8 mouse cellular contexts compared by ENCODE assay signal in the genomic region with DNA sequence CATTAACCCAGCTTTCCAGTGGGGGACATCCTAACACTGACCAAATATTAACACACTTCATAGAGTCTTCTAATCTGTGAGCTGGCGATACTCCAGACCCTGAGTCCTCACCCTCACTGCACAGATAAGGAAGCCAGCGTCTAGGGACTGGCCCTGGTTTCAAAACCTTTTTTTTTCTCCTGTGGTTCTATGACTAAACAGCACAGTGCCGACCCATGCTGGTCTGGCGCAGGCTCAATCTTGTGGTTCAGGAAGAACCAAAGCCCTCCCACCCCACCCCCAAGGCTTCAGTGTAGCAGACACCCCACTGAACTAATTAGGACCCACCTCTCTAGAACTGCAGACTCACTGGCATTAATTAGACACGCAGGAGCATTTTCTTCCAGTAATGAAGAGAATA.
DNase-seq lines count a peak whose midpoint lies in the region; ATAC-seq and TF ChIP-seq lines count a peak whose summit lies in the region.

No protein-coding gene starts in this region.

- no peak overlapping the region for H3K27ac ChIP-seq in MEL (ENCODE audit: control insufficient read depth, low read depth, low read length)
- peak overlapping the region; percentile 31; the same call in 1 of the 2 replicates for H3K27ac ChIP-seq in forebrain, embryonic 13.5 days

- no peak for TF ChIP-seq POLR2A in MEL (IDR thresholded peaks at IDR 0.05; ENCODE audit: control insufficient read depth in 1 of 2, insufficient read depth in 1 of 2, low read depth in 1 of 2, low read length in 2 of 2, poor library complexity in 1 of 2)

- TF ChIP-seq RAD21 in MEL (IDR thresholded peaks at IDR 0.05; ENCODE audit: low read depth, low read length) = no peak

- ATAC-seq in forebrain, embryonic 13.5 days = peak; percentile 71
- peak; percentile 86 for ATAC-seq in megakaryocyte, adult 5-6 weeks (ENCODE audit: poor library complexity, severe bottlenecking)

- no peaks in the 10 kb centered on the region for H3K79me2 ChIP-seq in MEL (ENCODE audit: control insufficient read depth, insufficient read depth, low read length, poor library complexity)

- no peak overlapping the region for H3K4me3 ChIP-seq in MEL (ENCODE audit: control insufficient read depth in 1 of 2, insufficient read depth in 1 of 2, low read depth in 2 of 2, low read length in 2 of 2)
- H3K4me3 ChIP-seq in forebrain, embryonic 13.5 days = no peak overlapping the region

- 31% methylated on average over 5 of the region's 5 CpGs for WGBS in forebrain, embryonic 13.5 days

- H3K4me1 ChIP-seq in MEL (ENCODE audit: control insufficient read depth in 1 of 2, insufficient read depth in 2 of 2, low read length in 2 of 2) = no peaks in the 10 kb centered on the region
- peaks cover 33% of the 10 kb centered on the region for H3K4me1 ChIP-seq in forebrain, embryonic 13.5 days

- H3K9ac ChIP-seq in MEL (ENCODE audit: control insufficient read depth, low read depth, low read length, poor library complexity, severe bottlenecking) = no peak overlapping the region
- no peak overlapping the region for H3K9ac ChIP-seq in forebrain, embryonic 13.5 days

- peak; percentile 37 for DNase-seq in layer of hippocampus, adult 9-11 months
- DNase-seq in layer of hippocampus, postnatal 14 days (ENCODE audit: low spot score in 2 of 2) = no peak
- DNase-seq in MEL (ENCODE audit: low read depth, low spot score) = peak; percentile 14
- no peak for DNase-seq in kidney, postnatal 25 days
- no peak for DNase-seq in cerebellum, postnatal 25 days
- DNase-seq in right cerebral cortex, postnatal 36 days (ENCODE audit: low spot score in 2 of 2) = no peak

- TF ChIP-seq EP300 in MEL (IDR thresholded peaks at IDR 0.05; ENCODE audit: low read depth in 1 of 2, low read length in 2 of 2) = no peak

- no peaks in the 10 kb centered on the region; a peak in 1 of 4 replicates for H3K27me3 ChIP-seq in MEL (ENCODE audit: control insufficient read depth in 1 of 2, insufficient read depth in 2 of 2, low read length in 2 of 2)
- no peaks in the 10 kb centered on the region for H3K27me3 ChIP-seq in forebrain, embryonic 13.5 days

- H3K9me3 ChIP-seq in MEL (replicated peaks; ENCODE audit: insufficient read depth, low read length) = no peaks in the 10 kb centered on the region
- H3K9me3 ChIP-seq in forebrain, embryonic 13.5 days (replicated peaks) = 0 out of 2 replicates have a peak, but pooled peaks cover 4% of the 10 kb centered on the region

- no peak for TF ChIP-seq CTCF in MEL (IDR thresholded peaks at IDR 0.05 in 2 of 3, conservative IDR thresholded peaks at IDR 0.05 in 1 of 3; ENCODE audit: control insufficient read depth in 1 of 3, insufficient read depth in 1 of 3, low read depth in 2 of 3, low read length in 3 of 3, poor library complexity in 1 of 3, severe bottlenecking in 1 of 3)

- H3K4me2 ChIP-seq in forebrain, embryonic 13.5 days = no peak overlapping the region

- H3K36me3 ChIP-seq in MEL (ENCODE audit: control insufficient read depth in 1 of 2, insufficient read depth in 2 of 2, low read length in 2 of 2) = no peaks in the 10 kb centered on the region
- H3K36me3 ChIP-seq in forebrain, embryonic 13.5 days (ENCODE audit: poor library complexity, severe bottlenecking) = no peaks in the 10 kb centered on the region

TF ChIP-seq in MEL, 35 proteins besides CTCF, POLR2A, EP300 and RAD21:
- TF ChIP-seq USF1 (IDR thresholded peaks at IDR 0.05; ENCODE audit: low read depth, low read length) (no peak), MYB (IDR thresholded peaks at IDR 0.05; ENCODE audit: low read depth, low read length) (no peak), ZKSCAN1 (IDR thresholded peaks at IDR 0.05; ENCODE audit: low read depth, low read length) (no peak), SMC3 (IDR thresholded peaks at IDR 0.05; ENCODE audit: low read depth, low read length) (no peak), USF2 (IDR thresholded peaks at IDR 0.05; ENCODE audit: borderline replicate concordance in 1 of 2, insufficient read depth in 1 of 2, low read depth in 1 of 2, low read length in 2 of 2) (no peak), GATA1 (IDR thresholded peaks at IDR 0.05; ENCODE audit: low read depth, low read length) (no peak), CHD2 (IDR thresholded peaks at IDR 0.05; ENCODE audit: low read length) (no peak), CHD1 (IDR thresholded peaks at IDR 0.05; ENCODE audit: low read depth, low read length) (no peak), ZNF384 (IDR thresholded peaks at IDR 0.05; ENCODE audit: low read depth, low read length) (no peak), TCF12 (IDR thresholded peaks at IDR 0.05; ENCODE audit: low read depth, low read length) (no peak), ETS1 (IDR thresholded peaks at IDR 0.05; ENCODE audit: low read depth, low read length) (no peak), ZC3H11A (IDR thresholded peaks at IDR 0.05; ENCODE audit: low read depth, low read length) (no peak), POLR2AphosphoS2 (IDR thresholded peaks at IDR 0.05; ENCODE audit: low read length) (no peak), HCFC1 (IDR thresholded peaks at IDR 0.05; ENCODE audit: low read depth, low read length) (no peak), MXI1 (IDR thresholded peaks at IDR 0.05; ENCODE audit: low read depth, low read length) (no peak), JUND (IDR thresholded peaks at IDR 0.05; ENCODE audit: low read depth, low read length) (no peak), GABPA (IDR thresholded peaks at IDR 0.05; ENCODE audit: low read depth, low read length) (no peak), MEF2A (IDR thresholded peaks at IDR 0.05; ENCODE audit: extremely low read depth, insufficient replicate concordance, low read depth, low read length, poor library complexity, severe bottlenecking) (no peak), NELFE (IDR thresholded peaks at IDR 0.05; ENCODE audit: low read depth, low read length) (no peak)

Comparison
In these comparisons a context has a peak if more than half of its experiments do, and no peak if none do; other contexts are left out.
1. DNase-seq: peak in layer of hippocampus, adult 9-11 months (single experiment) and MEL (single experiment); none in layer of hippocampus, postnatal 14 days (0 of 2), kidney, postnatal 25 days (0 of 2), cerebellum, postnatal 25 days (0 of 2) and right cerebral cortex, postnatal 36 days (0 of 2).